Mouse (Mus musculus) heart, postnatal 0 days (tissue): ENCODE data around the gene Il2rb. TPM values are rescaled to one million over a fixed set of nuclear protein-coding genes. Genes with fewer than 3 reads are reported as not detected.

ENCODE experiments used
- ATAC-seq: fragments of 200-750 bp; cut with Nextera tagmentation; 2 replicates; pipeline ENCODE4 v1.8.0; 2017; ENCODE audit warnings: low read depth, moderate number of reproducible peaks, moderate library complexity; ENCODE audit not compliant: insufficient read depth
- DNase-seq: peaks from one replicate; pipeline ENCODE4 v3.0.0-alpha.2; 2016; ENCODE audit warnings: low spot score
- H3K27ac ChIP-seq: fragments of 300-500 bp; sonication (generic); 2 replicates; pipeline ENCODE4 v1.5.1; 2014; ENCODE audit warnings: low read depth, mild to moderate bottlenecking
- H3K27me3 ChIP-seq: fragments of 300-500 bp; sonication (generic); 2 replicates; pipeline ENCODE4 v1.6.1; 2014; ENCODE audit warnings: low read length, mixed read lengths; ENCODE audit not compliant: control insufficient read depth, insufficient read depth
- H3K36me3 ChIP-seq: fragments of 300-500 bp; sonication (generic); replicated peaks from 2 replicates; pipeline ENCODE4 v1.6.1; 2014; ENCODE audit warnings: low read length, mixed read lengths; ENCODE audit not compliant: control insufficient read depth, insufficient read depth
- H3K4me1 ChIP-seq: fragments of 300-500 bp; sonication (generic); 2 replicates; pipeline ENCODE4 v1.6.1; 2014; ENCODE audit warnings: antibody characterized with exemption; ENCODE audit not compliant: control insufficient read depth, insufficient read depth
- H3K4me2 ChIP-seq: fragments of 300-500 bp; sonication (generic); 2 replicates; pipeline ENCODE4 v1.6.1; 2014; ENCODE audit warnings: low read depth, mild to moderate bottlenecking, low read length, moderate library complexity
- H3K4me3 ChIP-seq: fragments of 300-500 bp; sonication (generic); 2 replicates; pipeline ENCODE4 v1.5.1; 2014; ENCODE audit warnings: low read depth, low read length
- H3K9ac ChIP-seq: fragments of 300-500 bp; sonication (generic); replicated peaks from 2 replicates; pipeline ENCODE4 v1.6.1; 2014; ENCODE audit warnings: low read depth, low read length, mixed read lengths
- H3K9me3 ChIP-seq: fragments of 300-500 bp; sonication (generic); replicated peaks from 2 replicates; pipeline ENCODE4 v1.6.1; 2016; ENCODE audit warnings: low read length; ENCODE audit not compliant: control insufficient read depth
- CTCF ChIP-seq: IDR thresholded peaks from 2 replicates; pipeline ENCODE4 v1.5.1; 2016; ENCODE audit warnings: antibody characterized with exemption, control low read depth, low read depth
- EP300 ChIP-seq: IDR thresholded peaks from 2 replicates; pipeline ENCODE4 v1.6.1; 2016; ENCODE audit warnings: antibody characterized with exemption, low read depth
- WGBS: fragments of 180-500 bp; shearing (Covaris S2); extraction: QIAGEN DNeasy Blood & Tissue Kit; methylation state at CpG from one replicate; pipeline ENCODE4 v1.1.7; 2014; 5-methylcytosine and 5-hydroxymethylcytosine counted together
- polyA plus RNA-seq: library from polyadenylated mRNA; unstranded; fragments of >200 nt; fragmentation: Nextera tagmentation; extraction: Ambion mirVana; gene quantifications from 2 replicates; pipeline ENCODE4 v1.2.1, GENCODE M21; 2015
- total RNA-seq: library from RNA; depleted of rRNA; stranded (reverse); fragments of >200 nt; gene quantifications from 2 replicates; pipeline ENCODE4 v1.2.3, GENCODE M21; 2014; ENCODE audit warnings: low replicate concordance

Gene Il2rb
- total and polyA plus RNA-seq, 2 experiments from 2014 or later: 0.08 TPM; not detected in 1

DNA sequence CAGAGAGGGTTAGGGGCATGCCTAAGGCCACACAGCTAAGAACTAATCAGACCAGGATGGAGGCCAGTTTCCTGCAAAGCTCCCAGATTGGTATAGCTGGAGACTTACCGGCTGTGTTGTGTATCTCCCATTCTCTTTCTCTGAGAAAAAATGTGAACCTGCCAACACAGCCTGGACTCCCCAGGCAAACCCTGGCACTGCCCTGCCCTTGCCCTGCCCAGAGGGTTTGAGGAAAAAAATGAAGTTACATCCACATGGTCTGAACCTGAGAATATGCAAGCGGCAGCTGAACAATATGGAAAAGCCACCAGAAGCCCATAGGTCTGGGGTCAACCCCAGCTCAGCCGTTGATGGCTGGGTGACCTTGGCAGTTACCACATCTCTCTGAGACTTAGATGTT is 5.8 kb downstream of the Il2rb start:
- 78% methylated on average over 3 of the region's 3 CpGs for WGBS
- Histone ChIP-seq H3K4me3 (no peak overlapping the region), H3K36me3 (no peaks in the 10 kb centered on the region), H3K27me3 (peaks cover 15% of the 10 kb centered on the region), H3K9me3 (no peaks in the 10 kb centered on the region), H3K4me1 (no peaks in the 10 kb centered on the region), H3K4me2 (no peak overlapping the region), H3K27ac (no peak overlapping the region), H3K9ac (no peak overlapping the region)
- no peak for TF ChIP-seq CTCF
- no peak for TF ChIP-seq EP300
- ATAC-seq: no peak
- DNase-seq: no peak

DNA sequence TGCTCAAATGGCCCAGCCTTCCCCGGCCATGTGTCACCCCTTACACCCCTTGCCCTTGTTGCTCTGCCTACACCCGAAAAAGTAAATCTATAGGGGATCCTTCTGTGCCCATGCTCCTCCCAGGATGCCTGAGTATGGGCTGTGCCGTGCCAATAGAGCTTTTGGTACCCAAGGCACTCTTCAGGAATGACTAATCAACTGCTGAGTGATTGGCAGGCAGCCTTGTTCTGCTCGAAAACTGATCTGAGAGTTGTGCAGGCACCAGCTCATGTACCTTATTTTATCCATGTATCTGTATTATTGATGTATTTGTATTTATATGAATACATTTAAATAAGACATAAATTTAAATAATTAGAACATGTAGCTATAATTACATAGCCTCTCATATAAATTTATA is 8.0 kb downstream of the Il2rb start:
- TF ChIP-seq CTCF (no peak), EP300 (no peak)
- peaks cover 15% of the 10 kb centered on the region for H3K27me3 ChIP-seq
- H3K36me3 ChIP-seq: no peaks in the 10 kb centered on the region
- no peak overlapping the region for H3K4me2 ChIP-seq
- no peak overlapping the region for H3K27ac ChIP-seq
- no peak overlapping the region for H3K4me3 ChIP-seq
- ATAC-seq (no peak), DNase-seq (no peak)
- no peaks in the 10 kb centered on the region for H3K4me1 ChIP-seq
- 61% methylated on average over 4 of the region's 4 CpGs for WGBS
- no peaks in the 10 kb centered on the region for H3K9me3 ChIP-seq
- H3K9ac ChIP-seq: no peak overlapping the region

DNA sequence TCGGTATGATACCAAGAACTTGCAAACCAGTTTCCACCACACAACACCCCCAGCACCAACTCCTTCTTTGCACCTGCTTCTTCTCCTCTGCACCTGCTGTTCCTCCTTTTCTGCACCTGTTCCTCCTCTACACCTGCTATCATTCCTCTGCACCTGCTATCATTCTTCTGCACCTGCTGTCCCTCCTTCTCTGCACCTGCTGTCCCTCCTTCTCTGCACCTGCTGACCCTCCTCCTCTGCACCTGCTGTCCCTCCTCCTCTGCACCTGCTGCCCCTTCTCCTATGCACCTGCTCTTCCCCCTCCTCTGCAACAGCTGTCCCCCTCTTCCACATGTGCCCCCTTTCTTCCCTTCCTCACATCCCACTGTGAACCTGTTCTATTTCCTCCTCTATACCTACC is 8.5 kb downstream of the Il2rb start:
- ATAC-seq (no peak), DNase-seq (no peak)
- no peak overlapping the region for H3K27ac ChIP-seq
- TF ChIP-seq EP300 (no peak), CTCF (no peak)
- no peaks in the 10 kb centered on the region for H3K4me1 ChIP-seq
- WGBS: 73% methylated on average over 1 of the region's 1 CpGs
- peaks cover 15% of the 10 kb centered on the region for H3K27me3 ChIP-seq
- H3K4me2 ChIP-seq: no peak overlapping the region
- H3K9ac ChIP-seq: no peak overlapping the region
- no peak overlapping the region for H3K4me3 ChIP-seq
- no peaks in the 10 kb centered on the region for H3K9me3 ChIP-seq
- H3K36me3 ChIP-seq: no peaks in the 10 kb centered on the region

DNA sequence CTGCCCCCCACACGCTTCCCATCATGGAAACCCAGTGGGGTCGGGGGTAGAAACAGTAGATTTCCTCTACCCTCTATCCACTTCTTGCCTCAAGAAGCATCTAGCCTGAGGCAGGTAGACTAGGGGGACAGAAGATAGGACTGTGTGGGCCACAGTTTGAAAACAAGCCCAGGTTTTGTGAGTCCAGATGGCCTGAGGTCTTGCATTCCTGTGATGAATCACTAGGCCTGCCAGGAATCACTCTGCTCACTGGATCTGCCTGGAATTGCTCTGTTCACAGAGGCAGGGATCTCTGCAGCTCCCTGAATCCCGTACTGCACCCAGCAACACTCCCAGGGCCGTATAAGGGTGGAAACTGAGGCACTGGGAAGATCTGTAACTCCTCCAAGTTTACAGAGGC is 11.8 kb downstream of the Il2rb start:
- H3K27ac ChIP-seq: no peak overlapping the region
- TF ChIP-seq EP300 (no peak), CTCF (no peak)
- WGBS: 66% methylated on average over 4 of the region's 4 CpGs
- H3K4me1 ChIP-seq: peaks cover 8% of the 10 kb centered on the region; the same call in 1 of the 2 replicates
- ATAC-seq: no peak
- H3K9ac ChIP-seq: no peak overlapping the region
- H3K9me3 ChIP-seq: no peaks in the 10 kb centered on the region
- DNase-seq: no peak
- H3K27me3 ChIP-seq: peaks cover 15% of the 10 kb centered on the region
- H3K36me3 ChIP-seq: no peaks in the 10 kb centered on the region
- H3K4me2 ChIP-seq: no peak overlapping the region
- no peak overlapping the region for H3K4me3 ChIP-seq

DNA sequence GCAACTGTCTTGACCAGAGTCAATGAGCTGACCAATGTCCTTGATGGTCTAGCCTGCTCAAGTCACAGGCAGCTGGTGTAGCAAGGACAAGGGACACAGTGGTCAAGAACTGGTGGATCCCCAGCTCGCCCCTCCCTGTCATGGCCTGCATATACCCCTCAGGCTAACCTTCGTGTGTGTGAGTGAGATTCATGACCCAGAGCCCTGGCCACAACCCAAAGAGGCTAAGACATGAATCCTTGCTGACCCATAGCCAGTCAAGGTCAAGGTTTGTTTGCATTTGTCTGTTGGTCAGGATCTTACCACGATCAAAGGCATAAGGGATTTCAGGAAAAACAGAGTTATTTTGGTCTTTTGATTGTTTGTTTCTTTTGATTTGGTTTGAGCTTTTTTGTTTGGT is 12.6 kb downstream of the Il2rb start:
- Histone ChIP-seq H3K9me3 (no peaks in the 10 kb centered on the region), H3K27me3 (peaks cover 18% of the 10 kb centered on the region), H3K27ac (no peak overlapping the region), H3K36me3 (no peaks in the 10 kb centered on the region), H3K4me1 (peaks cover 8% of the 10 kb centered on the region; the same call in 1 of the 2 replicates), H3K9ac (no peak overlapping the region), H3K4me2 (no peak overlapping the region), H3K4me3 (no peak overlapping the region)
- TF ChIP-seq EP300 (no peak), CTCF (no peak)
- no peak for DNase-seq
- 61% methylated on average over 3 of the region's 3 CpGs for WGBS
- ATAC-seq: no peak

DNA sequence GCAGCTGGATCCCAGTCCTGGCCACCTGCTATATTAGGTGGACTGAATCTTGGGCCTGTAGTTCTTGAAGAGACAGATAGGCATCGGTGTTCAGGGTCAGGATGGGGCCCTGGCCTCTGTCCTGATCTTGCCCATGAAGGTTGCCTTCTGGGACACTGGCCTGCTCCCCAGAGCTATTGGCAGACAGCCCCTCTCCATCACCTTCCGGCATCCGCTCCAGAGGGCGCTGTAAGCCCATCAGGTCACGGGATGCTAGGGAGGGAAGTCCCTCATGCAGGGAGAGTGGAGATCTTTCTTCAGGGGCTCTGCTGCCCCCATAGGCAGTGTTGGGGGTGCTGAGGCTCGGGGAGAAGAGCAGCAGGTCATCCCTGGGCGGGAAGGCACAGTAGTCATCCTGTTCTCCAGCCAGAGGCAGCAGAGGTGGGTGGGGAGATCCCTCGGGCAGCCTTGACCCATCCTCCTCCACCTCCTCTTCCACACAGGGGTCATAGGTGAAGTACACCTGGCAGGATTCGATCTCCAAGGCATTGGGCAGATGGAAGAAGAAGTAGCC is 13.5 kb downstream of the Il2rb start:
- no peak overlapping the region for H3K4me3 ChIP-seq
- H3K36me3 ChIP-seq: no peaks in the 10 kb centered on the region
- DNase-seq (no peak), ATAC-seq (no peak)
- H3K27ac ChIP-seq: no peak overlapping the region
- TF ChIP-seq CTCF: peak; percentile 20; the same call in 1 of the 2 replicates
- no peak for TF ChIP-seq EP300
- H3K9me3 ChIP-seq: no peaks in the 10 kb centered on the region
- H3K9ac ChIP-seq: no peak overlapping the region
- H3K27me3 ChIP-seq: peaks cover 15% of the 10 kb centered on the region
- 43% methylated on average over 9 of the region's 9 CpGs for WGBS
- peaks cover 8% of the 10 kb centered on the region; the same call in 1 of the 2 replicates for H3K4me1 ChIP-seq
- H3K4me2 ChIP-seq: no peak overlapping the region
